8 mouse cellular contexts compared by ENCODE assay signal in the genomic region with DNA sequence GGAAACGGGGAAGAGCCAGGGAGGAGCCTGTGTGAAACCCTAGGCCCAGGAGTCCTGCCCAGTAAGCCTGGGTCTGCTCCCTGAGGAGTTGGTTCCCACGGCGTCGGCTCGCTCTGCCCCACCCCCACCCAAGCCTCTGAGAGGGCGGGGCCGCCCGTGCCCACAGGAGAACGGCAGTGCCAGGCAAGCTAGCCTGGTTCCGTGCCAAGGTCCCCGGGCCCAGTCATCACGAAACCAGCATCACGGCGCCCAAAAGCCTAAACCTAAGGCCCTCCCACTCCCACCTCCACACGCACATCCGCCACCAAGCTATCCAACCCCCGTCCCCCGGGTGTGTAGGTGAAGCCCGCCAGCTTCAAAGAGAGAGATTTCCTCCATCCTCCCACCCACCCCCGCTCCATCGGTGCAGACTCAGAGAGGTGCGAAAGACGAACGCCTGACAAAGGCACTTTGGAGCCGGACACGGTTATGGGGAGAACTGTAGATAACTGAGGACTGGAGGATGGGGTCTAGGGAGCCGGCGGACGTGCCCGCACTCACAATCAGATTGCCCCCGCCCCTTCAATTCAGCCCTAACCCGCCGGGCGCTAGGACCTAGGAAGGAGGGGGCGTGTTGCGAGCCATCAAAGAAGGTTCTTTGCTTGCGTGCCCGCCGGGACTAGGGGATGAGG. TPM values are rescaled to one million over a fixed set of nuclear protein-coding genes. Genes with fewer than 3 reads are reported as not detected.
DNase-seq lines count a peak whose midpoint lies in the region; ATAC-seq and TF ChIP-seq lines count a peak whose summit lies in the region.

No protein-coding gene starts in this region.

- whole genome bisulfite sequencing in intestine, postnatal 0 days, result under 1% methylated on average over 37 of the region's 39 CpGs
- under 1% methylated on average over 39 of the region's 39 CpGs for WGBS in midbrain, embryonic 10.5 days

- H3K4me1 ChIP-seq in intestine, postnatal 0 days (replicated peaks; ENCODE audit: control insufficient read depth, insufficient read depth, low read length), result no peaks in the 10 kb centered on the region
- peaks cover 74% of the 10 kb centered on the region for H3K4me1 ChIP-seq in midbrain, embryonic 10.5 days

- peak; percentile 79 for DNase-seq in adrenal gland, adult 8-10 months
- DNase-seq in embryo, embryonic 9.5 days (ENCODE audit: extremely low spot score), result peak; percentile 92
- DNase-seq in left cerebral cortex, postnatal 36 days (ENCODE audit: low spot score in 2 of 2), result peak; percentile 87 to 88
- DNase-seq in midbrain, embryonic 10.5 days (ENCODE audit: low spot score), result peak; percentile 93
- DNase-seq in right cerebral cortex, postnatal 4 days, result peak; percentile 87
- DNase-seq in yolk sac, embryonic 10.5 days (ENCODE audit: low spot score), result peak; percentile 75

- ATAC-seq in granulocyte monocyte progenitor cell, adult 5-6 weeks (replicated peaks; ENCODE audit: poor library complexity, severe bottlenecking), result peak; percentile 34
- peak; percentile 11; the same call in 1 of the 2 replicates for ATAC-seq in intestine, postnatal 0 days

- TF ChIP-seq CTCF in intestine, postnatal 0 days (IDR thresholded peaks at IDR 0.05; ENCODE audit: low read depth), result no peak

- peak overlapping the region; percentile 97 for H3K4me2 ChIP-seq in intestine, postnatal 0 days (replicated peaks; ENCODE audit: low read depth)

- intact Hi-C loops in left cerebral cortex, postnatal 36 days (cut with DNase I), result loop anchor here (1.0 kb wide), 2 partner anchors 26 to 101 kb away; no protein-coding TSS in a partner anchor

- no peaks in the 10 kb centered on the region for H3K36me3 ChIP-seq in intestine, postnatal 0 days (ENCODE audit: control insufficient read depth, insufficient read depth)
- H3K36me3 ChIP-seq in midbrain, embryonic 10.5 days, result peaks cover 16% of the 10 kb centered on the region

- peak overlapping the region; percentile 41; the same call in 1 of the 2 replicates for H3K9ac ChIP-seq in intestine, postnatal 0 days (ENCODE audit: low read depth, low read length)

- H3K27me3 ChIP-seq in intestine, postnatal 0 days (replicated peaks; ENCODE audit: control insufficient read depth, insufficient read depth, low read length), result no peaks in the 10 kb centered on the region
- H3K27me3 ChIP-seq in midbrain, embryonic 10.5 days (ENCODE audit: low read depth, poor library complexity, severe bottlenecking), result 0 out of 2 replicates have a peak, but pooled peaks cover 4% of the 10 kb centered on the region

- H3K27ac ChIP-seq in intestine, postnatal 0 days (ENCODE audit: low read depth, low read length), result peak overlapping the region; percentile 35; the same call in 1 of the 2 replicates
- H3K27ac ChIP-seq in midbrain, embryonic 10.5 days (replicated peaks), result peak overlapping the region; percentile 96

- H3K4me3 ChIP-seq in intestine, postnatal 0 days (ENCODE audit: low read depth, low read length), result peak overlapping the region; percentile 57
- H3K4me3 ChIP-seq in midbrain, embryonic 10.5 days, result peak overlapping the region; percentile 69

- H3K9me3 ChIP-seq in intestine, postnatal 0 days (ENCODE audit: control insufficient read depth), result no peaks in the 10 kb centered on the region
- H3K9me3 ChIP-seq in midbrain, embryonic 10.5 days (replicated peaks), result no peaks in the 10 kb centered on the region

RNA-seq across cellular contexts. Expression of a gene that starts 1.1 kb away (rescaled TPM):
- 10 to 100 TPM; 12.6 to 29.0 (median 15.2) TPM for total RNA-seq in adrenal gland, adult 8-10 months (2022)
- not detected in 2 replicates for total RNA-seq in granulocyte monocyte progenitor cell, adult 5-6 weeks (2014; fragmentation: Nextera tagmentation)
- 0.04 TPM in 1 of 2 replicates, not detected in the other for total RNA-seq in granulocyte monocyte progenitor cell, adult 5-6 weeks (2017)
- polyA plus RNA-seq in intestine, postnatal 0 days (2015; fragmentation: Nextera tagmentation; extraction: Ambion mirVana), result 1.7 and 2.2 TPM in 2 replicates
- total RNA-seq in left cerebral cortex, postnatal 36 days (2021), result 100 to 1,000 TPM; 148 to 157 TPM
- polyA plus RNA-seq in midbrain, embryonic 10.5 days (2016; fragmentation: Nextera tagmentation; extraction: Ambion mirVana), result 15.5 and 18.7 TPM in 2 replicates

RNA-seq across cellular contexts. Expression of a gene that starts 13.9 kb away (rescaled TPM):
- not detected for total RNA-seq in adrenal gland, adult 8-10 months (2022)
- total RNA-seq in granulocyte monocyte progenitor cell, adult 5-6 weeks (2014; fragmentation: Nextera tagmentation), result not detected in 2 replicates
- total RNA-seq in granulocyte monocyte progenitor cell, adult 5-6 weeks (2017), result not detected in 2 replicates
- polyA plus RNA-seq in intestine, postnatal 0 days (2015; fragmentation: Nextera tagmentation; extraction: Ambion mirVana), result 1.2 and 3.4 TPM in 2 replicates
- total RNA-seq in left cerebral cortex, postnatal 36 days (2021), result not detected
- not detected in 2 replicates for polyA plus RNA-seq in midbrain, embryonic 10.5 days (2016; fragmentation: Nextera tagmentation; extraction: Ambion mirVana)

RNA-seq across cellular contexts. Expression of a gene that starts 20.4 kb away (rescaled TPM):
- not detected for total RNA-seq in adrenal gland, adult 8-10 months (2022)
- not detected in 2 replicates for total RNA-seq in granulocyte monocyte progenitor cell, adult 5-6 weeks (2014; fragmentation: Nextera tagmentation)
- total RNA-seq in granulocyte monocyte progenitor cell, adult 5-6 weeks (2017), result not detected in 2 replicates
- polyA plus RNA-seq in intestine, postnatal 0 days (2015; fragmentation: Nextera tagmentation; extraction: Ambion mirVana), result 181 and 192 TPM in 2 replicates
- not detected for total RNA-seq in left cerebral cortex, postnatal 36 days (2021)
- not detected in 2 replicates for polyA plus RNA-seq in midbrain, embryonic 10.5 days (2016; fragmentation: Nextera tagmentation; extraction: Ambion mirVana)

RNA-seq across cellular contexts. Expression of a gene that starts 45.9 kb away (rescaled TPM):
- total RNA-seq in adrenal gland, adult 8-10 months (2022), result 10 to 100 TPM; 40.5 to 84.1 (median 56.3) TPM
- 0.26 and 1.1 TPM in 2 replicates for total RNA-seq in granulocyte monocyte progenitor cell, adult 5-6 weeks (2014; fragmentation: Nextera tagmentation)
- 0.36 and 2.0 TPM in 2 replicates for total RNA-seq in granulocyte monocyte progenitor cell, adult 5-6 weeks (2017)
- polyA plus RNA-seq in intestine, postnatal 0 days (2015; fragmentation: Nextera tagmentation; extraction: Ambion mirVana), result 5.4 and 5.6 TPM in 2 replicates
- under 1 TPM in 1 of 2 experiments, not detected in 1; 0.32 TPM for total RNA-seq in left cerebral cortex, postnatal 36 days (2021)
- polyA plus RNA-seq in midbrain, embryonic 10.5 days (2016; fragmentation: Nextera tagmentation; extraction: Ambion mirVana), result 0.20 and 0.25 TPM in 2 replicates

RNA-seq across cellular contexts. Expression of a gene that starts 58.1 kb away (rescaled TPM):
- 1 to 10 TPM in 2 of 4 experiments, under 1 TPM in 2; 0.20 to 3.0 (median 1.6) TPM for total RNA-seq in adrenal gland, adult 8-10 months (2022)
- not detected in 2 replicates for total RNA-seq in granulocyte monocyte progenitor cell, adult 5-6 weeks (2014; fragmentation: Nextera tagmentation)
- 0.04 TPM in 1 of 2 replicates, not detected in the other for total RNA-seq in granulocyte monocyte progenitor cell, adult 5-6 weeks (2017)
- polyA plus RNA-seq in intestine, postnatal 0 days (2015; fragmentation: Nextera tagmentation; extraction: Ambion mirVana), result 37.9 and 40.4 TPM in 2 replicates
- not detected for total RNA-seq in left cerebral cortex, postnatal 36 days (2021)
- polyA plus RNA-seq in midbrain, embryonic 10.5 days (2016; fragmentation: Nextera tagmentation; extraction: Ambion mirVana), result 0.10 TPM in 1 of 2 replicates, not detected in the other

Comparison
In these comparisons a context has a peak if more than half of its experiments do, and no peak if none do; other contexts are left out.
1. Peak in every context shown above with its lines: DNase-seq, ATAC-seq, H3K4me3 ChIP-seq and H3K27ac ChIP-seq.
2. RNA of a gene that starts 1.1 kb away (total RNA-seq): 148 to 157 TPM in left cerebral cortex, postnatal 36 days and 12.6 to 29.0 TPM in adrenal gland, adult 8-10 months; 0.04 TPM in granulocyte monocyte progenitor cell, adult 5-6 weeks; every median in the first group is over 10 times any median in the second.